Mouse (Mus musculus) limb, embryonic 12.5 days (tissue): ENCODE data around the gene Tmem135. TPM values are rescaled to one million over a fixed set of nuclear protein-coding genes. Genes with fewer than 3 reads are reported as not detected.

Experiments
- ATAC-seq: fragments of 200-750 bp; cut with Nextera tagmentation; 2 replicates; pipeline ENCODE4 v1.8.0; 2017; ENCODE audit warnings: low read depth, moderate TSS enrichment; ENCODE audit not compliant: insufficient number of reproducible peaks, insufficient read depth, low FRiP score, low TSS enrichment
- H3K27ac ChIP-seq: fragments of 300-500 bp; sonication (generic); 2 replicates; pipeline ENCODE4 v1.5.1; 2016; ENCODE audit warnings: mild to moderate bottlenecking, moderate library complexity
- H3K27me3 ChIP-seq: fragments of 300-500 bp; sonication (generic); 2 replicates; pipeline ENCODE4 v1.6.1; 2016; ENCODE audit warnings: mild to moderate bottlenecking, moderate library complexity
- H3K36me3 ChIP-seq: fragments of 300-500 bp; sonication (generic); 2 replicates; pipeline ENCODE4 v1.6.1; 2016; ENCODE audit warnings: mild to moderate bottlenecking, moderate library complexity
- H3K4me1 ChIP-seq: fragments of 300-500 bp; sonication (generic); replicated peaks from 2 replicates; pipeline ENCODE4 v1.6.1; 2016
- H3K4me2 ChIP-seq: fragments of 300-500 bp; sonication (generic); 2 replicates; pipeline ENCODE4 v1.6.1; 2016; ENCODE audit warnings: mild to moderate bottlenecking, moderate library complexity
- H3K4me3 ChIP-seq: fragments of 300-500 bp; sonication (generic); replicated peaks from 2 replicates; pipeline ENCODE4 v1.5.1; 2016; ENCODE audit warnings: mild to moderate bottlenecking
- H3K9ac ChIP-seq: fragments of 300-500 bp; sonication (generic); replicated peaks from 2 replicates; pipeline ENCODE4 v1.6.1; 2016; ENCODE audit warnings: mild to moderate bottlenecking, moderate library complexity
- H3K9me3 ChIP-seq: fragments of 300-500 bp; sonication (generic); 2 replicates; pipeline ENCODE4 v1.6.1; 2016; ENCODE audit warnings: mild to moderate bottlenecking, moderate library complexity
- WGBS: fragments of 180-500 bp; shearing (Covaris S2); methylation state at CpG from one replicate; pipeline ENCODE4 v1.1.7; 2016; 5-methylcytosine and 5-hydroxymethylcytosine counted together
- polyA plus RNA-seq: library from polyadenylated mRNA; unstranded; fragments of >200 nt; fragmentation: Nextera tagmentation; extraction: Ambion mirVana; gene quantifications from 2 replicates; pipeline ENCODE4 v1.2.1, GENCODE M21; 2016

Gene Tmem135
- polyA plus RNA-seq, 1 experiment from 2014 or later, result 25.0 TPM

DNA sequence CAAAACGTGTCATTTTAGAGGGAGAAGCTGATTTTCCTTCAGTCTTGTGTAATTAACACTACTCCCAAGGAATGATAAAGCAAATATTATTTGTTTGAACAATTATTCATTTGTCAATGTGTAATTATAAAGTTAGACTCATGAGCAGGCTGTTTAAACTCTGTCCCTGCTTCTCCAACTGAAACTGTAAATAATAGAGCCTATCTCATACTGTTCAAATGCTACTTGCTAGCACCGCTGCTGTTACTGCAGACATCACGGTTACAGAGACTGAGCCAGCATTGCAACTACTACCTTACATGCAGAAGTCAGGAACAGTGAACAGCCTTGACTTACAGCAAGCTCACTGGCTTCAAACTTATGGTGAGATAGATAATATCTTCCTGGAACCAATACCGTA is 229.6 kb downstream of the Tmem135 start:
- no peaks in the 10 kb centered on the region for H3K27me3 ChIP-seq
- no peak for ATAC-seq
- no peak overlapping the region for H3K27ac ChIP-seq
- H3K36me3 ChIP-seq, result no peaks in the 10 kb centered on the region
- 89% methylated on average over 4 of the region's 4 CpGs for WGBS
- H3K4me2 ChIP-seq, result no peak overlapping the region
- H3K9me3 ChIP-seq, result no peaks in the 10 kb centered on the region
- H3K9ac ChIP-seq, result no peak overlapping the region
- no peak overlapping the region for H3K4me3 ChIP-seq
- H3K4me1 ChIP-seq, result 0 out of 2 replicates have a peak, but pooled peaks cover 3% of the 10 kb centered on the region

DNA sequence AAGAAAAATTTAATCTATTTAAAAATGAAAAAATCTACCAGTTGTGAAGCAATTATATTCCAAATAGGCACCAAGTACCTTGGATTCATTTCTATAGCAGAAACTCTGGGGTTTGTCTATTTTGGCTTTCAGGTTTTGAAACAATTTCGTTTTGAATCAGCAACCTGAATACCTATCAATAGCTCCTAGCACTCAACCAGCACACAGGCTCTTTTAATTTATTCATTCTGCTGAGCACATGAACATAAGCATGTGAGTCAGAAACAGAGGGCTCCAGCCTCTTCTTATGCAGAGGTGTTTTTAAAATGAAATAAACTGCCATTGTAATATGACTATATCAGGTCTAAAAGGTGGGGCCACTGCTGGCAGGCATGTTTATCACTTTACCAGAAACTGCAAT is 231.0 kb downstream of the Tmem135 start:
- no peaks in the 10 kb centered on the region for H3K27me3 ChIP-seq
- H3K4me2 ChIP-seq, result no peak overlapping the region
- 0 out of 2 replicates have a peak, but pooled peaks cover 3% of the 10 kb centered on the region for H3K4me1 ChIP-seq
- H3K9me3 ChIP-seq, result no peaks in the 10 kb centered on the region
- no peak overlapping the region for H3K27ac ChIP-seq
- no peaks in the 10 kb centered on the region for H3K36me3 ChIP-seq
- WGBS, result 71% methylated on average over 1 of the region's 1 CpGs
- no peak overlapping the region for H3K4me3 ChIP-seq
- H3K9ac ChIP-seq, result no peak overlapping the region
- no peak for ATAC-seq

DNA sequence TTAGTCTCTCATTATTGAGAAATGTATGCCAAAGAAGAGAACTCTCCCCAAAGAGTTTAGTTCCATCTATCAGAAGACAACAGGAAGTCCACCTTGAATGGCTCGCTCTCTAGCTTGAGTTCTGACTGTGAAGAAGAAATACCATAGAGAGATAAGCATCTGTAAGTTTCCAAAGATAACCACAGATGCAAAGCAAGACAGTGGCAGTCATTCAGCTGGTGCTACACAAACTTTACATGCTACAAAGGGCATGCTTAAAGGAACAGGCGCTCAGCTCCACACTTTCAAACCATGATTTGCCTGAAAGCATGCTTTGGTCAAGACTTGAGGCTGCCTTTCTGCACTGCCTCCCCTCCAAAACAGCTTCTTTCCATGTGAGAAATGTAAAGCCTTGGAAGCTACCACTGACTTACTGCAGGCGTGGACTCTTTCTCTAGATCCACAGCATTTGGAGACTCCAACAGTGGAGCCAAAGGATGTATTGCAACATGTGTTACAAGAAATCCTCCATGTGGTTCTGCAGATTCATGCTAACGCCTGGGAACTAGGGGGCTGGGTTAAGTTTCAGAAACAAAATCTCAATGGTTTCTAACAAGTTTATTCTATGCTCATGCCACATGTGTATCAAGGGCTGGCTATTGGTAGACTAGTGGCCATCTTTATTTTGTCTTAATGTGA is 232.1 kb downstream of the Tmem135 start:
- H3K27ac ChIP-seq, result 0 out of 2 replicates have a peak overlapping the region, but pooled peaks have one; percentile 17
- H3K4me1 ChIP-seq, result 0 out of 2 replicates have a peak, but pooled peaks cover 3% of the 10 kb centered on the region
- no peak for ATAC-seq
- H3K9ac ChIP-seq, result no peak overlapping the region
- no peaks in the 10 kb centered on the region for H3K9me3 ChIP-seq
- WGBS, result 84% methylated on average over 4 of the region's 4 CpGs
- no peaks in the 10 kb centered on the region for H3K27me3 ChIP-seq
- no peak overlapping the region for H3K4me2 ChIP-seq
- H3K4me3 ChIP-seq, result no peak overlapping the region
- H3K36me3 ChIP-seq, result no peaks in the 10 kb centered on the region

DNA sequence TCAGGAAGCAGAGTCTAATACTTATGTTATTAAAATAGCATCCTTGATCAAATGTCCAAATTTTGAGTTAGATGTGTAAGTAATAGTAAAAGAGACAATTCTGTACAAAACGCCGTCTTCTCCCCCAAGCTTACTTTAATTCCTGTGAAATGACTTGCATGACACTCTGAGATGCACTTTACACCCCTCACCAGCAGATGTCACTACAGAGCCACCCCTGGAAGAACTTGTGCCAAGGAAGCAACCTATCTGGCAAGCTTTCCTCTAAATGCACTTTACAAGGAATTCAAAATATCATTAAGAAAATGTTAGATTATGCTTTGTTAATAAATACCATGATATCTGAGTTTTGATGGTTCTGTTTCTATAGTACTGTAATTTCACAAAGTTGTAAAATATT is 235.4 kb downstream of the Tmem135 start:
- Histone ChIP-seq H3K9me3 (no peaks in the 10 kb centered on the region), H3K4me3 (no peak overlapping the region), H3K4me1 (no peaks in the 10 kb centered on the region), H3K9ac (no peak overlapping the region), H3K36me3 (no peaks in the 10 kb centered on the region), H3K4me2 (no peak overlapping the region), H3K27me3 (no peaks in the 10 kb centered on the region), H3K27ac (no peak overlapping the region)
- 38% methylated on average over 2 of the region's 2 CpGs for WGBS
- no peak for ATAC-seq

DNA sequence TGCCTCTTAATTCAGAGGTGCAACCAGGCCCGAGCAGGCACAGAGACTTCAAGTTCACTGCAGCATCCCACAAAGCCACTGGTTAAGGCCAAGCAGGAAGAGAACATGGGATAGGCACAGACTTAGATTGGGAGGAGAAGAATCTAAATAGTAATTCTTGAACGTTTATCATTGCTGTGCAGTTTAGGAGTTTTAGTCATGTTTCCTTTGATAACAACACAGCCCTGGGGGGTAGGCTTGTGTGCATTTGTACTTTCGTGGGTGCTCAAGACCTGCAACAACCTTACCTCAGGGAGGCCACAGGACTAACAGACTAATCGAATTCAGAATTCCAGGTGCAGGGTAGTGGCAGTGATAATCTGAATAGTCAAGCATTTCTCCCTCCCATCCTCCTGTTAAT is 238.5 kb downstream of the Tmem135 start:
- 78% methylated on average over 4 of the region's 4 CpGs for WGBS

DNA sequence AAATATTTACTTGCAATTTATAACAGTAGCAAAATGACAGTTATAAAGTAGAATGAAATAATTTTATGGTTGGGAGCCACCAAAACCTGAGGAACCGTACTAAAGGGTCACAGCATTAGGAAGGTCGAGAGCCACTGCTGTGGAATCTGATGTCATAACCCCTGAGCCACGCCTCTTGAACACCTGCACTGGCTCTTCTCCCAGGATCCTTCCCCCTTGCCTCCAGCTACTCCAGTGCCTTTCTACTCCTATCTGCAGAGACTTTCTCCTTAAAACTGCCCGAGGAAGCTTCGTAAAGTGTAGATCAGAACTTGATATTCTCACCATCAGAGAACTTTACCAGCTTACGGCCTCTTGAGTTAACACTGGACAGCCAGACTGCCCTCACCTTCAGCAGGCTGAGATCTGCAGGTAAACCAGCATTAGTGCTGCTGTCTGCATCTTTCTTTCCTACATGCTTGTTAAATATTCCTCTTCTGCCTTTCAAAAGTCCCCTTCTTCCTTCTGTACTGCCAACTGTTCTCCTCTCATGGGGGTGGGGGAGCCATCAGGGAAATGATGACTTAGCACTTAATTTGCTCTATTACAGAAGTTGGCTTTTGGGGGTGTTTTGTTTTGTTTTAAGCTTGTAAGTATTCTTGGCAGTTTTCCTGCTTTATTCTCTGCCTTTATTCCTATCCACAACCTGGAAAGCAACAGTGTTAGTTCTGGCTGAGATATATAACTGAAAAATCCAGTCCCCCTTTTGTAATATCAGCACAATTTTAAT is 242.2 kb downstream of the Tmem135 start:
- Histone ChIP-seq H3K4me3 (no peak overlapping the region), H3K9me3 (no peaks in the 10 kb centered on the region), H3K4me1 (peaks cover 11% of the 10 kb centered on the region), H3K36me3 (peaks cover 5% of the 10 kb centered on the region), H3K27ac (no peak overlapping the region), H3K27me3 (no peaks in the 10 kb centered on the region), H3K9ac (no peak overlapping the region), H3K4me2 (no peak overlapping the region)
- WGBS, result 78% methylated on average over 6 of the region's 6 CpGs
- ATAC-seq, result no peak

More for the DNA sequence above, 238.5 kb downstream of the Tmem135 start:
- no peak overlapping the region for H3K9ac ChIP-seq
- H3K4me3 ChIP-seq, result no peak overlapping the region
- H3K27me3 ChIP-seq, result no peaks in the 10 kb centered on the region
- H3K4me2 ChIP-seq, result no peak overlapping the region
- ATAC-seq, result no peak
- no peaks in the 10 kb centered on the region for H3K9me3 ChIP-seq
- H3K4me1 ChIP-seq, result peaks cover 5% of the 10 kb centered on the region; the same call in 1 of the 2 replicates
- H3K36me3 ChIP-seq, result no peaks in the 10 kb centered on the region
- H3K27ac ChIP-seq, result no peak overlapping the region

DNA sequence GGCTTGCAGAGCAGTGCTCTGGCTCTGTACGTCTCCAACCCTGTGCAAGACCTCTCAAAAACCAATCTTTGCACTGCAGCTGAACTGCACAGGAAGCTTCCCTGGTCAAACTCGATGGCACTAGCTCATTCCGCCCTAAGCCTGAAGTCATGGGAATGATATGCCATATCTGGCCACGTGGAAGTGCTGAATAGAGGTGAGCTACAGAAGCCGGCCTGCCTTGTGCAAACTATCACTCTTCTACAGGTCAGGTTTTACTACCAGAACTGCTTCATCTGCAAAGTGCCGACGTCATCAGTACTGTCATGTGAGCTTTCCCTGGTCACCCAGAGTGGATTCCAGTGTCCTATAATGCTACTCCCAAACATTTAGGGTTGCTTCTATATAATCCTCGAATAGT is 246.7 kb downstream of the Tmem135 start:
- WGBS, result 84% methylated on average over 8 of the region's 8 CpGs
- no peaks in the 10 kb centered on the region for H3K9me3 ChIP-seq
- H3K27ac ChIP-seq, result peak overlapping the region; percentile 62
- H3K4me3 ChIP-seq, result no peak overlapping the region
- peaks cover 16% of the 10 kb centered on the region for H3K36me3 ChIP-seq
- no peak overlapping the region for H3K9ac ChIP-seq
- 0 out of 2 replicates have a peak, but pooled peaks have one; percentile 30 for ATAC-seq
- H3K4me2 ChIP-seq, result no peak overlapping the region
- H3K27me3 ChIP-seq, result no peaks in the 10 kb centered on the region
- peaks cover 14% of the 10 kb centered on the region for H3K4me1 ChIP-seq

DNA sequence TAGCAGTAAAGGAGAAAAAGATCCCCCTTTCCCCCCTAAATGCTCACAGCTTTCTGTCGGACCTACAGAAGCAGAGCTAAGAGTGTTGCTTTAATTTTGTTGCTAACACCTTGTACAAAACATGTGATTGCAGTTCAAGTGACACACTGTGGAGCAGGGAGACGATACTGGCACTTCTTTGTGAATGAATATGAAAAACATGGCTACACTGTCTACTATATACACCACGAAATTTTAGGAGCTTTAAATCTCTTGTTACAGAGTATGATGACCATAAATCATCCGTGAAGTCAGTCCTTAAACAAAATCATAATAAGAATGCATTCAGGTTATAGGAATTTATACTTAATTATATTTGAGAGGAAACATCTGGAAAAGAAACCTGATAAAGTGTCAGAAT is 247.4 kb downstream of the Tmem135 start:
- Histone ChIP-seq H3K27ac (no peak overlapping the region), H3K36me3 (peaks cover 19% of the 10 kb centered on the region), H3K4me3 (no peak overlapping the region), H3K4me1 (peaks cover 10% of the 10 kb centered on the region), H3K4me2 (no peak overlapping the region), H3K9me3 (no peaks in the 10 kb centered on the region), H3K9ac (no peak overlapping the region), H3K27me3 (no peaks in the 10 kb centered on the region)
- 65% methylated on average over 4 of the region's 4 CpGs for WGBS
- no peak for ATAC-seq

DNA sequence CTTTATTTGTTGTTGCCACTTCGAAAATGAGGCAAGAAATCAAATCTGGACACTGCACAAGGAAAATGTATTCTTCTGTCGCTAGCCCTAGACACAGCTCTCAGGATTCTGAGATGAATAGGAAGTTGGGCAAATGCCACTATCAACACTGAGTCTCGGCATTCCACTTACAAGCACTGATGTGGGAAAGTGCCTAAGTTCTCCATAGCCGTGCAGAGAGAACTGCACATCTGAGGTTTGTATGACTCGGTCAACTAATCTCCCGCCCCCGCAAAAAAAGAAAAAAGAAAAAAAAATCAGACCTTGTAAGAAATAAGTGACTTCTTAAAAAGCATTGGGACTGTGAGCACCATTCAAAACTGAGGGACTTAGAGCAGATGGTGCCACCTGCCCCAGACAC is 248.3 kb downstream of the Tmem135 start:
- no peak overlapping the region for H3K4me2 ChIP-seq
- H3K9ac ChIP-seq, result no peak overlapping the region
- H3K4me3 ChIP-seq, result no peak overlapping the region
- no peaks in the 10 kb centered on the region for H3K27me3 ChIP-seq
- no peaks in the 10 kb centered on the region for H3K9me3 ChIP-seq
- peaks cover 9% of the 10 kb centered on the region; the same call in 1 of the 2 replicates for H3K4me1 ChIP-seq
- ATAC-seq, result no peak
- WGBS, result 82% methylated on average over 7 of the region's 7 CpGs
- no peak overlapping the region for H3K27ac ChIP-seq
- peaks cover 24% of the 10 kb centered on the region for H3K36me3 ChIP-seq

DNA sequence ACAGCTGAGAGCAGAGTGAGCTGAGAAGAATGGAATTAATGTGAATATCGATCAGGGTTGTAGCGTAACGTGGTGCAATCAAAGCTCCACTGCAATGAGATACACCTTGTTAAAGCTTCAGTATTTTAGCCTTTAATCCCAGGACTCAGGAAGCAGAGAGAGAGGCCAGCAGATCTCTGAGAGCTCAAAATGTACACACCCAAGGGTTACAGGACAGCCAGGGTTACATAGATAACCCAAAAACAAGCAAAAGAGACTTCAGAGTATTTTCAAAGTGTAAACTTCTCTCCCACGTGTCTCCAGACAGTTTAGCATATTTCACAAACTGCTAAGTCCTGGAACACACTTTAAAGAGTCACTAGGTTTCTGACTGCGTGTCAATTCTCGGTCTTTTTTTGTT is 248.8 kb downstream of the Tmem135 start:
- no peak overlapping the region for H3K4me3 ChIP-seq
- peaks cover 9% of the 10 kb centered on the region; the same call in 1 of the 2 replicates for H3K4me1 ChIP-seq
- peaks cover 24% of the 10 kb centered on the region for H3K36me3 ChIP-seq
- H3K27me3 ChIP-seq, result no peaks in the 10 kb centered on the region
- no peak for ATAC-seq
- no peak overlapping the region for H3K27ac ChIP-seq
- 84% methylated on average over 6 of the region's 6 CpGs for WGBS
- no peaks in the 10 kb centered on the region for H3K9me3 ChIP-seq
- H3K4me2 ChIP-seq, result no peak overlapping the region
- H3K9ac ChIP-seq, result no peak overlapping the region

DNA sequence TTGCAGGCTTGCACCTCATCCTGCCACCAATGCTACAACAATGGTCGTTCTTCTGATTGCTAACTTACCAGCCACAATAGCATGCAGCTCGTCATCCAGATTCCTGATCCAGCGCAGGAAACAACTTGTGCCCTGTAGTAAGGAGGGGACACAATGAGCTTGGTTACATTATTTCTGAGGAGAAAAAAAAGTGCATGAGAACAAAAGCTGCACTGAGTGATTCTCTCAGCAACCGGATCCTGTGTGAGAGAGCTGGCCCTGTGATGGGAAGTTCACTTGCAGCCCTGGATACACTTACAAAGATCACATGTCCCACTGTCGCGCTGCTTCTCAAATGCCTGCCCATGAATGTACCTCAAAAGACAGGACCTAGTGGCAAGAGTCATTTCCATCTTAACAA is 252.7 kb downstream of the Tmem135 start:
- no peak overlapping the region for H3K27ac ChIP-seq
- no peak for ATAC-seq
- peaks cover 32% of the 10 kb centered on the region; the same call in 1 of the 2 replicates for H3K36me3 ChIP-seq
- H3K27me3 ChIP-seq, result no peaks in the 10 kb centered on the region
- no peak overlapping the region for H3K4me2 ChIP-seq
- 81% methylated on average over 6 of the region's 6 CpGs for WGBS
- no peak overlapping the region for H3K9ac ChIP-seq
- H3K4me1 ChIP-seq, result peaks cover under 1% of the 10 kb centered on the region; the same call in 1 of the 2 replicates
- H3K4me3 ChIP-seq, result no peak overlapping the region
- H3K9me3 ChIP-seq, result no peaks in the 10 kb centered on the region
